Mouse (Mus musculus) hindbrain, embryonic 16.5 days (tissue): ENCODE data around the gene P2rx5. TPM values are rescaled to one million over a fixed set of nuclear protein-coding genes. Genes with fewer than 3 reads are reported as not detected.

ENCODE experiments used
- ATAC-seq: fragments of 200-750 bp; cut with Nextera tagmentation; 2 replicates; pipeline ENCODE4 v1.8.0; 2017; ENCODE audit warnings: moderate TSS enrichment, moderate library complexity
- H3K27ac ChIP-seq: fragments of 300-500 bp; sonication (generic); 2 replicates; pipeline ENCODE4 v1.5.1; 2014; ENCODE audit warnings: low read depth, mild to moderate bottlenecking, control low read depth, low read length, moderate library complexity
- H3K27me3 ChIP-seq: fragments of 300-500 bp; sonication (generic); replicated peaks from 2 replicates; pipeline ENCODE4 v1.6.1; 2014; ENCODE audit warnings: low read length; ENCODE audit not compliant: control insufficient read depth, insufficient read depth
- H3K36me3 ChIP-seq: fragments of 300-500 bp; sonication (generic); 2 replicates; pipeline ENCODE4 v1.6.1; 2014; ENCODE audit warnings: mild to moderate bottlenecking, low read length, moderate library complexity, mixed read lengths; ENCODE audit not compliant: control insufficient read depth, insufficient read depth
- H3K4me1 ChIP-seq: fragments of 300-500 bp; sonication (generic); 2 replicates; pipeline ENCODE4 v1.6.1; 2014; ENCODE audit warnings: low read depth, low read length; ENCODE audit not compliant: control insufficient read depth, insufficient read depth
- H3K4me2 ChIP-seq: fragments of 300-500 bp; sonication (generic); 2 replicates; pipeline ENCODE4 v1.6.1; 2014; ENCODE audit warnings: mild to moderate bottlenecking, low read length, control low read depth, moderate library complexity
- H3K4me3 ChIP-seq: fragments of 300-500 bp; sonication (generic); 2 replicates; pipeline ENCODE4 v1.5.1; 2014; ENCODE audit warnings: mild to moderate bottlenecking, low read length, control low read depth, moderate library complexity
- H3K9ac ChIP-seq: fragments of 300-500 bp; sonication (generic); 2 replicates; pipeline ENCODE4 v1.6.1; 2014; ENCODE audit warnings: low read depth, mild to moderate bottlenecking, control low read depth, low read length, moderate library complexity
- H3K9me3 ChIP-seq: fragments of 300-500 bp; sonication (generic); 2 replicates; pipeline ENCODE4 v1.6.1; 2014; ENCODE audit warnings: mild to moderate bottlenecking, low read length, moderate library complexity; ENCODE audit not compliant: control insufficient read depth
- WGBS: fragments of 180-500 bp; shearing (Covaris S2); extraction: QIAGEN DNeasy Blood & Tissue Kit; methylation state at CpG from one replicate; pipeline ENCODE4 v1.1.7; 2014; 5-methylcytosine and 5-hydroxymethylcytosine counted together
- polyA plus RNA-seq: library from polyadenylated mRNA; unstranded; fragments of >200 nt; fragmentation: Nextera tagmentation; extraction: Ambion mirVana; gene quantifications from 2 replicates; pipeline ENCODE4 v1.2.1, GENCODE M21; 2015

P2rx5 gene
- polyA plus RNA-seq, 1 experiment from 2014 or later, result 0.39 TPM

DNA sequence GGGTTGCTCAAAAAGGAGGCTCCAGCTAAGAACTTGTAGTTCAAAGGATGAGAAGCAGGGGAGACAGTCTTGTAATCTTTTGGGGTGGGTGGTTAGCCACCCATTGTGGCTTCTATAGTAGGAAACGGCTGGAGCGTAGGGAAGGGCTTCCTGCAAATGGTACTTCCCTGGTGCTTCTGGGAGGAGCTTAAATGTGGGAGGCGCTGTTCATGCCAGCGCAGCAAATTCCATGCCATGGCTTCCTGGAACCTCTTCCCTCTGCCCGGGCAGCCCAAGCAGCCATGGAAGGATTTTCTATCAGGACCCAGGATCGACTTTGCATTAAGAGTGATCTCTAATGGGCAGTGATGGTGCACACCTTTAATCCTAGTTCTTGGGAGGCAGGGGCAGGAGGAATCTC, 8.4 kb downstream of the P2rx5 start:
- H3K27ac ChIP-seq, result no peak overlapping the region
- H3K9me3 ChIP-seq, result no peaks in the 10 kb centered on the region
- H3K36me3 ChIP-seq, result 0 out of 2 replicates have a peak, but pooled peaks cover 3% of the 10 kb centered on the region
- ATAC-seq, result no peak
- peaks cover 3% of the 10 kb centered on the region; the same call in 1 of the 2 replicates for H3K4me1 ChIP-seq
- H3K4me2 ChIP-seq, result no peak overlapping the region
- no peak overlapping the region for H3K9ac ChIP-seq
- 80% methylated on average over 6 of the region's 6 CpGs for WGBS
- no peaks in the 10 kb centered on the region for H3K27me3 ChIP-seq
- no peak overlapping the region for H3K4me3 ChIP-seq

DNA sequence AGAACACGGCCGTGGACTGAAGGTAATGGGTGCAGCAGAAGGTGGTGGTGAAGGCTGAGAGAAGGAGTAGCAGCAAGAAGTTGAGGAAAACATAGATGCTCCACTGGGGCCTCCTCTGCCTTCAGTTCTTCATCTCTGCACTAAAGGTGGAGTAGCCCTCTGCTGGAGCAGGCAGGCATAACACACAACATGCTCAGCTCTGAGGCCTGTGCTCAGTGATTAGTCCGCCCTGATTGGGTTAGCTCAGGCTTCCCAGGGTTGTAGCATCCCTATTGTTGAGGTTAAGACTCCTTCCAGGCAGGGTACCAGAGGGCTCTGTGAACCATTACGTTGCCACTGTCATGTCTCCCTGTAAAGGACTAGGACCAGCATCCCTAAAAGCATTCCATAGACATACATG, 9.0 kb downstream of the P2rx5 start:
- no peak overlapping the region for H3K9ac ChIP-seq
- 0 out of 2 replicates have a peak, but pooled peaks have one; percentile 29 for ATAC-seq
- WGBS, result 46% methylated on average over 4 of the region's 4 CpGs
- H3K27me3 ChIP-seq, result no peaks in the 10 kb centered on the region
- no peaks in the 10 kb centered on the region for H3K9me3 ChIP-seq
- H3K4me3 ChIP-seq, result no peak overlapping the region
- peaks cover 3% of the 10 kb centered on the region; the same call in 1 of the 2 replicates for H3K4me1 ChIP-seq
- H3K36me3 ChIP-seq, result peaks cover 4% of the 10 kb centered on the region; the same call in 1 of the 2 replicates
- H3K4me2 ChIP-seq, result no peak overlapping the region
- H3K27ac ChIP-seq, result no peak overlapping the region

DNA sequence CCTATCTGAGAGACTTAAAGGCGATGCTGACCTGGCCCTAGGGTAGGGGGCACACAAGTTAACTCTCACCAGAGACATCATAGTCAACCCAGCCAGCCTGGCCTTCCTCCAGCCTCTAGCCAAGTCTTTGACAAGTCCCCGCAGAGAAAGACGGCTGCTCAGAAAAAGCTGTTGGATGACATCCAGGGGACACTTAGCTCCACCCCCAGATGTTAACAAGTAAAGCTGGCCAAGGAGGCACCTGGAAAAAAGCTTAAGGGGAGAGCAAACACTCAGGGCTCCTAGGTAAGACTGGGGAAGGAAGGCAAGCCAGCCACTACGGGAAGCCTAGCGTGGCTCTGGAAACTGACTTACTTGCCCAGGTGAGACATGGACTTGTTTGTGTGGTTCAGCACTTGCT, 12.0 kb downstream of the P2rx5 start:
- 60% methylated on average over 5 of the region's 5 CpGs for WGBS
- ATAC-seq, result no peak

DNA sequence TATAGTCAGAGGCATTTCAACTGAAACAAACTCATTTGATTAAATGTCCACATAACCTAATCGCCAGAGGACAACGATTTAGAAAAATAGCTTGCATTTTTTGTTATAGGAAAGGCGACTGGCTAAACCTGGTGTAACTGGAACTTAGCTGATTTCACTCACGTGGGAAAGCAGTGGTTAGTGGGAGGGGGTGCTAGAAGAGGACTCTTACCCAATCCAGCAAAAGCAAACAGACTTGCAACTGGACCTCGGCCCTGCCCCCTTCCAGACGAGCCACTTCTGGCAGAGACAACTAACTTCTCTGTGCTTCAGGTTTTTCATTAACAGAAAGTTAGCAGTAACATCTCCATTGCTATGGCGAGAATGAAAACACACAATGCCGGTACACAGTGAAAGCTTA, 15.4 kb downstream of the P2rx5 start:
- Histone ChIP-seq H3K4me2 (peak overlapping the region; percentile 60), H3K36me3 (peaks cover 6% of the 10 kb centered on the region; the same call in 1 of the 2 replicates), H3K4me1 (peaks cover 27% of the 10 kb centered on the region), H3K9ac (no peak overlapping the region; the same call in 1 of the 2 replicates), H3K27me3 (no peaks in the 10 kb centered on the region), H3K4me3 (peak overlapping the region; percentile 94), H3K27ac (no peak overlapping the region), H3K9me3 (no peaks in the 10 kb centered on the region)
- no peak for ATAC-seq
- 45% methylated on average over 8 of the region's 8 CpGs for WGBS

More for the DNA sequence above, 12.0 kb downstream of the P2rx5 start:
- H3K4me2 ChIP-seq, result no peak overlapping the region
- no peaks in the 10 kb centered on the region for H3K9me3 ChIP-seq
- H3K36me3 ChIP-seq, result peaks cover 6% of the 10 kb centered on the region; the same call in 1 of the 2 replicates
- H3K4me1 ChIP-seq, result peaks cover 17% of the 10 kb centered on the region
- 0 out of 2 replicates have a peak overlapping the region, but pooled peaks have one; percentile 5 for H3K9ac ChIP-seq
- H3K27me3 ChIP-seq, result no peaks in the 10 kb centered on the region
- H3K4me3 ChIP-seq, result no peak overlapping the region
- no peak overlapping the region for H3K27ac ChIP-seq

DNA sequence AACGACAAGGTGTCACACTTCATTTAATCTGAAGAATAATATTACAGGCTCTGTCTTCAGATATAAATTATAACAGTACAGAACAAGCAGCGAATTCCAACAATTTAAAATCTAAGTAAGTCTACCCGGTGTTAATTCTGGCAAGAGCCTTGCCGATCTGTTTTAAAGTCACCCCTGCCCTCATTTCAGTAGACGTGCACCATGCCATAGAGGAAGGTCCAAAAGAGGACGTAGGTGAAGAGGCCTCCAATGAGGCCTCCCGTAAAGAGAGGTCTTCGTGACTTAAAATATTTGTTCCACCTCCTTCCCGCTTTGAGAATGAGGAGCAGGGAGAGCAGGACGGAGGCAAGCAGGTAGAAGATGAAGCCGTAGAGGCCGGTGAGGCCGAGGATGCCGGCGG, 16.0 kb downstream of the P2rx5 start:
- Histone ChIP-seq H3K4me3 (peak overlapping the region; percentile 94), H3K36me3 (peaks cover 6% of the 10 kb centered on the region; the same call in 1 of the 2 replicates), H3K9ac (peak overlapping the region; percentile 93), H3K4me1 (peaks cover 27% of the 10 kb centered on the region), H3K27me3 (no peaks in the 10 kb centered on the region), H3K4me2 (peak overlapping the region; percentile 60), H3K9me3 (no peaks in the 10 kb centered on the region), H3K27ac (peak overlapping the region; percentile 85)
- under 1% methylated on average over 15 of the region's 15 CpGs for WGBS
- no peak for ATAC-seq

DNA sequence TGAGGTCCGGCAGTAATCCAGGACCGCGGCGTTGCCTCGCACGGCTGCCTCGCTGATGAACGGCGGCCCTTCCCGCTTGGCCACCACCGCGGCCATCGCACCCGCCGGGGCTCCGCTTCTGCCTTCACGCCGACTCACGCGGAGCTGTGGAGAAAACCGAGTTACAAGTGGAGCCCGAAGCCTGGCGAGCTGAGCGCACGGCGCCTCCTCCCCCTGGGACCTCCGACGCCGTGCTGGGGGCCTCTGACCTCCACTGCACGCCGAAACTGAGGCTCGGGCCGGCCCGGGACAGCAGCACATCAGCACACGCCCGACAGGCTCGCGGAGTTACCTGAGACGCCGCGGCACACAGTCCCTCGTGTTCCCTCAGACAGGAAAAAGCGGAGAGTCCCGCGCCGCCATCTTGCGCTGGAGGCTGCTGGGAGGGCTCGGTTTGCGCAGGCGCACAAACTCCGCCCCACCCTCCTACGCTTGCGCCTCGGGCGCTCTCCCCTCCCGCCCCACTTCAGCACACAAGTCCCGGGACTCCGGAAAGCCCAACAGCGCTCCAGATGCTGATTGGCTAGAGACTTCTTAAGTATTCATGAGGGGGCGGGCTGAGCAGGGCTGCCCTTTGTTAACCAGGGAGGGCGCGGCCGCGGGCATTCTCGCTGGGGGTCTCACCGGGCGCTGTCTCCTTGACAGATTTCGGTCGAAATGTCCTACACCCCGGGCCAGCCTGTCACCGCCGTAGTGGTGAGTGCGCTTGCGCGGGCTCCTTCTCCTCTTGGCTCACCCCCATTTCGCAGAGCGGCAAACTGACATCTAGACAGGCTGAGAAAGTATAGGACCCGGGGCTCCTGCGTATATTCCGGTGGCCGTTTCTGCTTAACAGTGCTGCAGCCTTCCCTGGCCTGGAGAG, 16.6 kb downstream of the P2rx5 start, which contains the start of the genes Emc6 and Tax1bp3:
Gene Emc6, minus strand, starts transcription at position 430 of the 901 bp plus-strand sequence.
Gene Tax1bp3, plus strand, starts transcription at position 476 of the 901 bp plus-strand sequence.
- ATAC-seq, result peak; percentile 98
- Histone ChIP-seq H3K4me1 (peaks cover 27% of the 10 kb centered on the region), H3K4me2 (peak within 1 kb of the TSS; percentile 75), H3K36me3 (peaks cover 6% of the 10 kb centered on the region; the same call in 1 of the 2 replicates), H3K27me3 (no peaks in the 10 kb centered on the region), H3K27ac (peak within 1 kb of the TSS; percentile 85), H3K9me3 (no peaks in the 10 kb centered on the region), H3K9ac (peak within 1 kb of the TSS; percentile 93), H3K4me3 (peak within 1 kb of the TSS; percentile 94)
- under 1% methylated on average over 78 of the region's 81 CpGs for WGBS

DNA sequence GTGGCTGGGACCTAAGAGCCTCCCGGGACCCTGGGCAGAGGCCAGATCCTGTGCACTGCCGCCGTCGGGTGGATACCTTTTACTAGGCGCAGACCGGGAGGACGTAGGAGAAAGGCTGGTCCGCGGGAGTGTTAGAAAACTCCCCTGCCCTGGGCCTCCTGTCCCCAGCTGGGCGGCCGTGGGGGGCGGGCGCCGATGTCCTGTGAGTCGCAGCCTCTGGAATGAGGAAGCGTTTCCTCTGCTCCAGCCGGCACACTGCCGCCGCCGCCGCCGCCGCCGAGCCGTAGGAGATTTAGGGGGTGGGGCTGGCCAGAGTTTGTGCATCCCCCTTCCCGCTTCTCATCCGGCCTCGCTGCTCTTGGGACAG, 17.3 kb downstream of the P2rx5 start:
- peak overlapping the region; percentile 75 for H3K4me2 ChIP-seq
- ATAC-seq, result no peak; the same call in 1 of the 2 replicates
- H3K4me3 ChIP-seq, result peak overlapping the region; percentile 94
- H3K27ac ChIP-seq, result peak overlapping the region; percentile 85
- H3K4me1 ChIP-seq, result peaks cover 24% of the 10 kb centered on the region
- H3K9me3 ChIP-seq, result no peaks in the 10 kb centered on the region
- peak overlapping the region; percentile 83 for H3K9ac ChIP-seq
- H3K27me3 ChIP-seq, result no peaks in the 10 kb centered on the region
- peaks cover 6% of the 10 kb centered on the region; the same call in 1 of the 2 replicates for H3K36me3 ChIP-seq
- WGBS, result under 1% methylated on average over 27 of the region's 28 CpGs

DNA sequence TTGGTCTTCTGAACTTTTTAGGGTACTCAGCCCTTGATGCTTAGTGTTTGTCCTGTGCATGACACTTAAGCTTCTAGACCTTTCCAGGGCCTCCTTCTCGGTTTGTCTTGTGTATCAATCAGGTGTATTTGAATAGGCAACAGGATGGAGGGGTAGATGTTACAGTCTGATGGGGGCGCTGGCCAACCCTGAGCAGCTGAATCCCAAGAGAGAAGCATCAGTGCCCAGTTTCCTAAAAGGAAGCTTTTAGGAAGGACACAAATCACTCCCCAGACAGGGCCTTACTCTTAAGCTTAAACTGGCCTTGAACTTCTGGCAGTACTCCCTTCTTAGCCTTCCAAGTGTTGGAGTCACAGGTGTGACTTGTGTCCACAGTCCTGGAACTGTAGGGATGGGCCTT, 17.7 kb downstream of the P2rx5 start:
- Histone ChIP-seq H3K4me2 (peak overlapping the region; percentile 75), H3K4me3 (peak overlapping the region; percentile 94), H3K9ac (peak overlapping the region; percentile 83), H3K4me1 (peaks cover 24% of the 10 kb centered on the region), H3K36me3 (peaks cover 6% of the 10 kb centered on the region; the same call in 1 of the 2 replicates), H3K27ac (peak overlapping the region; percentile 85), H3K27me3 (no peaks in the 10 kb centered on the region), H3K9me3 (no peaks in the 10 kb centered on the region)
- WGBS, result 4% methylated on average over 2 of the region's 2 CpGs
- no peak for ATAC-seq
